Mouse (Mus musculus) hindbrain, embryonic 11.5 days (tissue): ENCODE measurements around the gene Dnajc6. TPM values are rescaled to one million over a fixed set of nuclear protein-coding genes. Genes with fewer than 3 reads are reported as not detected.

Source experiments
- ATAC-seq: fragments of 200-750 bp; cut with Nextera tagmentation; 2 replicates; pipeline ENCODE4 v1.8.0; 2017; ENCODE audit warnings: mild to moderate bottlenecking, moderate TSS enrichment, moderate library complexity; ENCODE audit not compliant: low FRiP score
- DNase-seq: peaks from one replicate; pipeline ENCODE4 v3.0.0-alpha.2; 2015; ENCODE audit warnings: low spot score
- H3K27ac ChIP-seq: fragments of 300-500 bp; sonication (generic); 2 replicates; pipeline ENCODE4 v1.5.1; 2014; ENCODE audit warnings: mild to moderate bottlenecking, low read depth, low read length
- H3K27me3 ChIP-seq: fragments of 300-500 bp; sonication (generic); 2 replicates; pipeline ENCODE4 v1.6.1; 2014; ENCODE audit warnings: mild to moderate bottlenecking, low read length, moderate library complexity, mixed read lengths; ENCODE audit not compliant: control insufficient read depth, insufficient read depth
- H3K36me3 ChIP-seq: fragments of 300-500 bp; sonication (generic); 2 replicates; pipeline ENCODE4 v1.6.1; 2014; ENCODE audit warnings: mild to moderate bottlenecking, low read length, moderate library complexity, mixed read lengths; ENCODE audit not compliant: control insufficient read depth, insufficient read depth
- H3K4me1 ChIP-seq: fragments of 300-500 bp; sonication (generic); replicated peaks from 2 replicates; pipeline ENCODE4 v1.6.1; 2014; ENCODE audit warnings: low read length, mixed read lengths; ENCODE audit not compliant: control insufficient read depth, insufficient read depth
- H3K4me2 ChIP-seq: fragments of 300-500 bp; sonication (generic); replicated peaks from 2 replicates; pipeline ENCODE4 v1.6.1; 2014; ENCODE audit warnings: mild to moderate bottlenecking, low read depth, low read length
- H3K4me3 ChIP-seq: fragments of 300-500 bp; sonication (generic); 2 replicates; pipeline ENCODE4 v1.5.1; 2014; ENCODE audit warnings: low read depth, low read length
- H3K9ac ChIP-seq: fragments of 300-500 bp; sonication (generic); 2 replicates; pipeline ENCODE4 v1.6.1; 2014; ENCODE audit warnings: low read depth, low read length
- H3K9me3 ChIP-seq: fragments of 300-500 bp; sonication (generic); 2 replicates; pipeline ENCODE4 v1.6.1; 2016; ENCODE audit warnings: low read length; ENCODE audit not compliant: control insufficient read depth
- WGBS: fragments of 180-500 bp; shearing (Covaris S2); extraction: QIAGEN DNeasy Blood & Tissue Kit; methylation state at CpG from one replicate; pipeline ENCODE4 v1.1.7; 2014; 5-methylcytosine and 5-hydroxymethylcytosine counted together
- polyA plus RNA-seq: library from polyadenylated mRNA; unstranded; fragments of >200 nt; fragmentation: Nextera tagmentation; extraction: Ambion mirVana; gene quantifications from 2 replicates; pipeline ENCODE4 v1.2.1, GENCODE M21; 2014

Dnajc6 gene
- polyA plus RNA-seq, 1 experiment from 2014 or later = 6.0 TPM

- DNase-seq (no peak), ATAC-seq (no peak)
- H3K4me2 ChIP-seq = no peak overlapping the region
- no peak overlapping the region for H3K9ac ChIP-seq
- no peaks in the 10 kb centered on the region for H3K9me3 ChIP-seq
- H3K4me1 ChIP-seq = no peaks in the 10 kb centered on the region
- H3K27ac ChIP-seq = no peak overlapping the region
- H3K27me3 ChIP-seq = no peaks in the 10 kb centered on the region
- 86% methylated on average over 4 of the region's 4 CpGs for WGBS
- H3K36me3 ChIP-seq = no peaks in the 10 kb centered on the region
- no peak overlapping the region for H3K4me3 ChIP-seq
These were observed 146.8 kb downstream of the Dnajc6 start for GRCm38 (mm10) chr4:101643216-101643615.

- H3K4me2 ChIP-seq = peak overlapping the region; percentile 49
- peak overlapping the region; percentile 88 for H3K4me3 ChIP-seq
- no peaks in the 10 kb centered on the region for H3K27me3 ChIP-seq
- no peak overlapping the region for H3K27ac ChIP-seq
- no peaks in the 10 kb centered on the region for H3K36me3 ChIP-seq
- no peaks in the 10 kb centered on the region for H3K4me1 ChIP-seq
- ATAC-seq (no peak; the same call in 1 of the 2 replicates), DNase-seq (no peak)
- WGBS = under 1% methylated on average over 8 of the region's 8 CpGs
- H3K9me3 ChIP-seq = no peaks in the 10 kb centered on the region
- H3K9ac ChIP-seq = peak overlapping the region; percentile 45; the same call in 1 of the 2 replicates
These were observed 150.4 kb downstream of the Dnajc6 start for GRCm38 (mm10) chr4:101646857-101647195.

GRCm38 (mm10) chr4:101647196-101647905 is 150.9 kb downstream of the Dnajc6 start, which contains the start of gene Leprot:
Leprot (plus strand) TSS chr4:101647718.
- Histone ChIP-seq H3K27ac (peak within 1 kb of the TSS; percentile 92), H3K9ac (peak within 1 kb of the TSS; percentile 94), H3K4me2 (peak within 1 kb of the TSS; percentile 55), H3K4me3 (peak within 1 kb of the TSS; percentile 88), H3K27me3 (no peaks in the 10 kb centered on the region), H3K4me1 (no peaks in the 10 kb centered on the region), H3K36me3 (no peaks in the 10 kb centered on the region), H3K9me3 (no peaks in the 10 kb centered on the region)
- under 1% methylated on average over 39 of the region's 39 CpGs for whole genome bisulfite sequencing
- ATAC-seq (peak; percentile 98), DNase-seq (peak; percentile 99)

GRCm38 (mm10) chr4:101647976-101648642 is 151.7 kb downstream of the Dnajc6 start:
- no peaks in the 10 kb centered on the region for H3K36me3 ChIP-seq
- peak overlapping the region; percentile 55 for H3K4me2 ChIP-seq
- ATAC-seq (no peak), DNase-seq (no peak)
- peak overlapping the region; percentile 88 for H3K4me3 ChIP-seq
- peak overlapping the region; percentile 94 for H3K9ac ChIP-seq
- WGBS = 2% methylated on average over 20 of the region's 20 CpGs
- peak overlapping the region; percentile 92 for H3K27ac ChIP-seq
- H3K9me3 ChIP-seq = no peaks in the 10 kb centered on the region
- H3K27me3 ChIP-seq = no peaks in the 10 kb centered on the region
- no peaks in the 10 kb centered on the region for H3K4me1 ChIP-seq

GRCm38 (mm10) chr4:101648745-101649144 is 152.3 kb downstream of the Dnajc6 start:
- Histone ChIP-seq H3K27me3 (no peaks in the 10 kb centered on the region), H3K27ac (no peak overlapping the region), H3K9ac (no peak overlapping the region), H3K4me1 (no peaks in the 10 kb centered on the region), H3K9me3 (no peaks in the 10 kb centered on the region), H3K36me3 (no peaks in the 10 kb centered on the region), H3K4me3 (peak overlapping the region; percentile 88), H3K4me2 (peak overlapping the region; percentile 55)
- ATAC-seq = no peak
- 81% methylated on average over 1 of the region's 1 CpGs for WGBS
- no peak for DNase-seq

- DNase-seq (no peak), ATAC-seq (no peak)
- no peaks in the 10 kb centered on the region for H3K27me3 ChIP-seq
- H3K36me3 ChIP-seq = no peaks in the 10 kb centered on the region
- no peak overlapping the region for H3K4me3 ChIP-seq
- no peaks in the 10 kb centered on the region for H3K4me1 ChIP-seq
- H3K27ac ChIP-seq = no peak overlapping the region
- no peak overlapping the region for H3K9ac ChIP-seq
- 81% methylated on average over 2 of the region's 2 CpGs for WGBS
- H3K4me2 ChIP-seq = no peak overlapping the region
- no peaks in the 10 kb centered on the region for H3K9me3 ChIP-seq
These were observed 154.5 kb downstream of the Dnajc6 start for GRCm38 (mm10) chr4:101650961-101651360.

GRCm38 (mm10) chr4:101654256-101654655 is 157.8 kb downstream of the Dnajc6 start:
- DNase-seq = no peak
- Histone ChIP-seq H3K4me3 (no peak overlapping the region), H3K36me3 (no peaks in the 10 kb centered on the region), H3K4me1 (no peaks in the 10 kb centered on the region), H3K9ac (no peak overlapping the region), H3K4me2 (no peak overlapping the region), H3K27ac (no peak overlapping the region), H3K9me3 (no peaks in the 10 kb centered on the region), H3K27me3 (no peaks in the 10 kb centered on the region)
- WGBS = 67% methylated on average over 6 of the region's 6 CpGs
- ATAC-seq = no peak

GRCm38 (mm10) chr4:101654788-101655414 is 158.5 kb downstream of the Dnajc6 start:
- ATAC-seq (no peak), DNase-seq (no peak)
- 84% methylated on average over 4 of the region's 4 CpGs for WGBS
- Histone ChIP-seq H3K27ac (no peak overlapping the region), H3K27me3 (no peaks in the 10 kb centered on the region), H3K4me3 (no peak overlapping the region), H3K9ac (no peak overlapping the region), H3K4me2 (no peak overlapping the region), H3K36me3 (no peaks in the 10 kb centered on the region), H3K9me3 (no peaks in the 10 kb centered on the region), H3K4me1 (no peaks in the 10 kb centered on the region)
